Mouse (Mus musculus) left cerebral cortex, postnatal 14 days (tissue): Measurements from ENCODE around the gene Agr2. TPM values are rescaled to one million over a fixed set of nuclear protein-coding genes. Genes with fewer than 3 reads are reported as not detected.

Experiments used
- DNase-seq, 2 experiments: peaks; one replicate each; pipeline ENCODE4 v3.0.0; 2021 to 2022; ENCODE audit warnings: low spot score in 2 of 2, mixed read lengths in 1 of 2
- intact Hi-C: fragments of 180-260 bp; cut with DNase I; formaldehyde crosslinking; loops from one replicate; pipeline ENCODE4 v1.15.1; 2025
- total RNA-seq, 2 experiments: library from RNA; stranded (reverse); gene quantifications; 2 replicates each; pipeline ENCODE4 v1.2.3; 2021

The Agr2 gene
- total RNA-seq, 2 experiments from 2014 or later, result not detected

- intact Hi-C loops, result no loop called here
- DNase-seq, result no peak
These were observed 57.6 kb downstream of the Agr2 start for GRCm38 (mm10) chr12:36050276-36050675.

Other genes starting within 250 kb of the Agr2 start
- not detected for gene Agr3, start 67.3 kb upstream of the Agr2 start, total RNA-seq
- gene Tspan13, start 49.6 kb downstream of the Agr2 start, total RNA-seq, result 100 to 1,000 TPM; 221 to 230 TPM
- gene Ankmy2, start 164.2 kb downstream of the Agr2 start, total RNA-seq, result 10 to 100 TPM; 50.3 to 53.3 TPM
- gene Bzw2, start 165.2 kb downstream of the Agr2 start, total RNA-seq, result 10 to 100 TPM; 72.2 to 78.2 TPM